Mouse (Mus musculus): ENCODE results near the gene Ccdc152. TPM values are rescaled to one million over a fixed set of nuclear protein-coding genes. Genes with fewer than 3 reads are reported as not detected.

The Ccdc152 gene
- polyA plus RNA-seq, 1 experiment from 2014 or later, result 0.12 TPM

GRCm38 (mm10) chr15:3330291-3330690 is 27.0 kb upstream of the Ccdc152 start:
- Histone ChIP-seq H3K27me3 (ENCODE audit: control insufficient read depth, insufficient read depth, low read length) (no peaks in the 10 kb centered on the region), H3K9ac (ENCODE audit: low read length) (no peak overlapping the region), H3K4me3 (ENCODE audit: low read depth, low read length) (no peak overlapping the region), H3K4me1 (ENCODE audit: control insufficient read depth, insufficient read depth, low read length) (no peaks in the 10 kb centered on the region), H3K27ac (replicated peaks; ENCODE audit: low read depth, low read length) (no peak overlapping the region), H3K9me3 (ENCODE audit: control insufficient read depth, low read length) (no peaks in the 10 kb centered on the region), H3K4me2 (ENCODE audit: low read depth, severe bottlenecking) (no peak overlapping the region), H3K36me3 (ENCODE audit: control insufficient read depth, insufficient read depth, low read length) (no peaks in the 10 kb centered on the region)
- ATAC-seq (ENCODE audit: insufficient number of reproducible peaks, low FRiP score, low TSS enrichment, low read depth) (no peak), DNase-seq (ENCODE audit: low spot score) (no peak)
- WGBS, result 66% methylated on average over 1 of the region's 1 CpGs

- H3K27ac ChIP-seq (replicated peaks; ENCODE audit: low read depth, low read length), result no peak overlapping the region
- no peaks in the 10 kb centered on the region for H3K9me3 ChIP-seq (ENCODE audit: control insufficient read depth, low read length)
- H3K4me1 ChIP-seq (ENCODE audit: control insufficient read depth, insufficient read depth, low read length), result no peaks in the 10 kb centered on the region
- no peak for DNase-seq (ENCODE audit: low spot score)
- no peak overlapping the region for H3K4me2 ChIP-seq (ENCODE audit: low read depth, severe bottlenecking)
- ATAC-seq (ENCODE audit: insufficient number of reproducible peaks, low FRiP score, low TSS enrichment, low read depth), result no peak
- no peak overlapping the region for H3K9ac ChIP-seq (ENCODE audit: low read length)
- no peak overlapping the region for H3K4me3 ChIP-seq (ENCODE audit: low read depth, low read length)
- H3K27me3 ChIP-seq (ENCODE audit: control insufficient read depth, insufficient read depth, low read length), result no peaks in the 10 kb centered on the region
- no peaks in the 10 kb centered on the region for H3K36me3 ChIP-seq (ENCODE audit: control insufficient read depth, insufficient read depth, low read length)
Observed at GRCm38 (mm10) chr15:3323041-3323440, 19.7 kb upstream of the Ccdc152 start.

GRCm38 (mm10) chr15:3319929-3320328 is 16.6 kb upstream of the Ccdc152 start:
- Histone ChIP-seq H3K27ac (replicated peaks; ENCODE audit: low read depth, low read length) (no peak overlapping the region), H3K4me2 (ENCODE audit: low read depth, severe bottlenecking) (no peak overlapping the region), H3K9ac (ENCODE audit: low read length) (no peak overlapping the region), H3K4me3 (ENCODE audit: low read depth, low read length) (no peak overlapping the region), H3K36me3 (ENCODE audit: control insufficient read depth, insufficient read depth, low read length) (no peaks in the 10 kb centered on the region), H3K4me1 (ENCODE audit: control insufficient read depth, insufficient read depth, low read length) (no peaks in the 10 kb centered on the region), H3K9me3 (ENCODE audit: control insufficient read depth, low read length) (no peaks in the 10 kb centered on the region), H3K27me3 (ENCODE audit: control insufficient read depth, insufficient read depth, low read length) (no peaks in the 10 kb centered on the region)
- DNase-seq (ENCODE audit: low spot score), result no peak
- 79% methylated on average over 9 of the region's 9 CpGs for WGBS
- no peak for ATAC-seq (ENCODE audit: insufficient number of reproducible peaks, low FRiP score, low TSS enrichment, low read depth)

GRCm38 (mm10) chr15:3316617-3317016 is 13.3 kb upstream of the Ccdc152 start:
- Histone ChIP-seq H3K27ac (replicated peaks; ENCODE audit: low read depth, low read length) (no peak overlapping the region), H3K4me2 (ENCODE audit: low read depth, severe bottlenecking) (no peak overlapping the region), H3K27me3 (ENCODE audit: control insufficient read depth, insufficient read depth, low read length) (no peaks in the 10 kb centered on the region), H3K9ac (ENCODE audit: low read length) (no peak overlapping the region), H3K36me3 (ENCODE audit: control insufficient read depth, insufficient read depth, low read length) (no peaks in the 10 kb centered on the region), H3K4me3 (ENCODE audit: low read depth, low read length) (no peak overlapping the region), H3K9me3 (ENCODE audit: control insufficient read depth, low read length) (no peaks in the 10 kb centered on the region), H3K4me1 (ENCODE audit: control insufficient read depth, insufficient read depth, low read length) (no peaks in the 10 kb centered on the region)
- WGBS, result 72% methylated on average over 2 of the region's 2 CpGs
- no peak for DNase-seq (ENCODE audit: low spot score)
- no peak for ATAC-seq (ENCODE audit: insufficient number of reproducible peaks, low FRiP score, low TSS enrichment, low read depth)

GRCm38 (mm10) chr15:3312937-3313336 is 9.6 kb upstream of the Ccdc152 start:
- ATAC-seq (ENCODE audit: insufficient number of reproducible peaks, low FRiP score, low TSS enrichment, low read depth) (no peak), DNase-seq (ENCODE audit: low spot score) (no peak)

GRCm38 (mm10) chr15:3309856-3310255 is 6.5 kb upstream of the Ccdc152 start:
- ATAC-seq (ENCODE audit: insufficient number of reproducible peaks, low FRiP score, low TSS enrichment, low read depth) (no peak), DNase-seq (ENCODE audit: low spot score) (no peak)
- no peaks in the 10 kb centered on the region for H3K27me3 ChIP-seq (ENCODE audit: control insufficient read depth, insufficient read depth, low read length)
- no peak overlapping the region for H3K9ac ChIP-seq (ENCODE audit: low read length)
- no peak overlapping the region for H3K27ac ChIP-seq (replicated peaks; ENCODE audit: low read depth, low read length)
- WGBS, result 91% methylated on average over 3 of the region's 3 CpGs
- no peaks in the 10 kb centered on the region for H3K9me3 ChIP-seq (ENCODE audit: control insufficient read depth, low read length)
- no peaks in the 10 kb centered on the region for H3K4me1 ChIP-seq (ENCODE audit: control insufficient read depth, insufficient read depth, low read length)
- no peaks in the 10 kb centered on the region for H3K36me3 ChIP-seq (ENCODE audit: control insufficient read depth, insufficient read depth, low read length)
- no peak overlapping the region for H3K4me3 ChIP-seq (ENCODE audit: low read depth, low read length)
- no peak overlapping the region for H3K4me2 ChIP-seq (ENCODE audit: low read depth, severe bottlenecking)

More at GRCm38 (mm10) chr15:3312937-3313336, 9.6 kb upstream of the Ccdc152 start:
- Histone ChIP-seq H3K9me3 (ENCODE audit: control insufficient read depth, low read length) (no peaks in the 10 kb centered on the region), H3K27ac (replicated peaks; ENCODE audit: low read depth, low read length) (no peak overlapping the region), H3K4me3 (ENCODE audit: low read depth, low read length) (no peak overlapping the region), H3K4me2 (ENCODE audit: low read depth, severe bottlenecking) (no peak overlapping the region), H3K36me3 (ENCODE audit: control insufficient read depth, insufficient read depth, low read length) (no peaks in the 10 kb centered on the region), H3K9ac (ENCODE audit: low read length) (no peak overlapping the region), H3K4me1 (ENCODE audit: control insufficient read depth, insufficient read depth, low read length) (no peaks in the 10 kb centered on the region), H3K27me3 (ENCODE audit: control insufficient read depth, insufficient read depth, low read length) (no peaks in the 10 kb centered on the region)

GRCm38 (mm10) chr15:3300361-3301100 is 2.8 kb downstream of the Ccdc152 start:
- WGBS, result 84% methylated on average over 4 of the region's 4 CpGs
- H3K4me2 ChIP-seq (ENCODE audit: low read depth, severe bottlenecking), result no peak overlapping the region
- no peak overlapping the region for H3K4me3 ChIP-seq (ENCODE audit: low read depth, low read length)
- no peak overlapping the region for H3K9ac ChIP-seq (ENCODE audit: low read length)
- H3K27me3 ChIP-seq (ENCODE audit: control insufficient read depth, insufficient read depth, low read length), result no peaks in the 10 kb centered on the region
- H3K27ac ChIP-seq (replicated peaks; ENCODE audit: low read depth, low read length), result no peak overlapping the region
- no peaks in the 10 kb centered on the region for H3K4me1 ChIP-seq (ENCODE audit: control insufficient read depth, insufficient read depth, low read length)
- H3K9me3 ChIP-seq (ENCODE audit: control insufficient read depth, low read length), result no peaks in the 10 kb centered on the region
- ATAC-seq (ENCODE audit: insufficient number of reproducible peaks, low FRiP score, low TSS enrichment, low read depth), result no peak
- H3K36me3 ChIP-seq (ENCODE audit: control insufficient read depth, insufficient read depth, low read length), result no peaks in the 10 kb centered on the region
- no peak for DNase-seq (ENCODE audit: low spot score)

- H3K9me3 ChIP-seq (ENCODE audit: control insufficient read depth, low read length), result no peaks in the 10 kb centered on the region
- 86% methylated on average over 8 of the region's 8 CpGs for WGBS
- no peaks in the 10 kb centered on the region for H3K4me1 ChIP-seq (ENCODE audit: control insufficient read depth, insufficient read depth, low read length)
- H3K27me3 ChIP-seq (ENCODE audit: control insufficient read depth, insufficient read depth, low read length), result no peaks in the 10 kb centered on the region
- no peak overlapping the region for H3K4me3 ChIP-seq (ENCODE audit: low read depth, low read length)
- DNase-seq (ENCODE audit: low spot score), result no peak
- no peak overlapping the region for H3K4me2 ChIP-seq (ENCODE audit: low read depth, severe bottlenecking)
- H3K27ac ChIP-seq (replicated peaks; ENCODE audit: low read depth, low read length), result no peak overlapping the region
- no peak for ATAC-seq (ENCODE audit: insufficient number of reproducible peaks, low FRiP score, low TSS enrichment, low read depth)
- no peak overlapping the region for H3K9ac ChIP-seq (ENCODE audit: low read length)
- H3K36me3 ChIP-seq (ENCODE audit: control insufficient read depth, insufficient read depth, low read length), result no peaks in the 10 kb centered on the region
Observed at GRCm38 (mm10) chr15:3297615-3298014, 5.7 kb downstream of the Ccdc152 start.

GRCm38 (mm10) chr15:3295986-3296385 is 7.3 kb downstream of the Ccdc152 start:
- Histone ChIP-seq H3K4me3 (ENCODE audit: low read depth, low read length) (no peak overlapping the region), H3K4me2 (ENCODE audit: low read depth, severe bottlenecking) (no peak overlapping the region), H3K9ac (ENCODE audit: low read length) (no peak overlapping the region), H3K4me1 (ENCODE audit: control insufficient read depth, insufficient read depth, low read length) (no peaks in the 10 kb centered on the region), H3K27ac (replicated peaks; ENCODE audit: low read depth, low read length) (no peak overlapping the region), H3K36me3 (ENCODE audit: control insufficient read depth, insufficient read depth, low read length) (no peaks in the 10 kb centered on the region), H3K9me3 (ENCODE audit: control insufficient read depth, low read length) (no peaks in the 10 kb centered on the region), H3K27me3 (ENCODE audit: control insufficient read depth, insufficient read depth, low read length) (no peaks in the 10 kb centered on the region)
- 83% methylated on average over 1 of the region's 1 CpGs for WGBS
- ATAC-seq (ENCODE audit: insufficient number of reproducible peaks, low FRiP score, low TSS enrichment, low read depth) (no peak), DNase-seq (ENCODE audit: low spot score) (no peak)
